Mouse (Mus musculus) MEL (cell line): ENCODE results near the gene 4833420G17Rik. TPM values are rescaled to one million over a fixed set of nuclear protein-coding genes. Genes with fewer than 3 reads are reported as not detected.

Source experiments
- DNase-seq: peaks from one replicate; pipeline ENCODE4 v3.0.0; 2011; ENCODE audit warnings: low read depth, low spot score
- H3K27ac ChIP-seq: 2 replicates; pipeline ENCODE4 v1.5.1; 2012; ENCODE audit warnings: low read depth, mild to moderate bottlenecking, control low read depth, low read length, moderate library complexity; ENCODE audit not compliant: control insufficient read depth
- H3K27me3 ChIP-seq, 2 experiments: fragments of 150-350 bp in 1 of 2; sonication (generic) in 1 of 2; 2 replicates each; pipeline ENCODE4 v1.6.1; 2012; ENCODE audit warnings: low read length in 2 of 2, mild to moderate bottlenecking in 2 of 2, improper control_type of control experiment in 1 of 2, moderate library complexity in 1 of 2; ENCODE audit not compliant: insufficient read depth in 2 of 2, control insufficient read depth in 1 of 2
- H3K36me3 ChIP-seq, 2 experiments: 2 replicates each; pipeline ENCODE4 v1.6.1; 2012 to 2014; ENCODE audit warnings: low read length in 2 of 2, improper control_type of control experiment in 1 of 2, inconsistent platforms in 1 of 2, mild to moderate bottlenecking in 1 of 2; ENCODE audit not compliant: insufficient read depth in 2 of 2, control insufficient read depth in 1 of 2
- H3K4me1 ChIP-seq, 2 experiments: fragments of 150-350 bp in 1 of 2; sonication (generic) in 1 of 2; 2 replicates each; pipeline ENCODE4 v1.6.1; 2012; ENCODE audit warnings: low read length in 2 of 2, improper control_type of control experiment in 1 of 2, mild to moderate bottlenecking in 1 of 2; ENCODE audit not compliant: insufficient read depth in 2 of 2, control insufficient read depth in 1 of 2
- H3K4me3 ChIP-seq, 2 experiments: fragments of 150-350 bp in 1 of 2; sonication (generic) in 1 of 2; 2 replicates each; pipeline ENCODE4 v1.5.1; 2012; ENCODE audit warnings: low read depth in 2 of 2, low read length in 2 of 2, mild to moderate bottlenecking in 2 of 2, moderate library complexity in 2 of 2, control low read depth in 1 of 2, improper control_type of control experiment in 1 of 2; ENCODE audit not compliant: control insufficient read depth in 1 of 2, insufficient read depth in 1 of 2
- H3K79me2 ChIP-seq: 2 replicates; pipeline ENCODE4 v1.6.1; 2012; ENCODE audit warnings: mild to moderate bottlenecking, low read length, moderate library complexity; ENCODE audit not compliant: control insufficient read depth, poor library complexity, insufficient read depth
- H3K9ac ChIP-seq: 2 replicates; pipeline ENCODE4 v1.6.1; 2012; ENCODE audit warnings: low read depth, mild to moderate bottlenecking, control low read depth, low read length, moderate library complexity; ENCODE audit not compliant: control insufficient read depth, poor library complexity, severe bottlenecking
- H3K9me3 ChIP-seq: fragments of 150-350 bp; sonication (generic); replicated peaks from 2 replicates; pipeline ENCODE4 v1.6.1; 2012; ENCODE audit warnings: mild to moderate bottlenecking, low read length, improper control_type of control experiment, moderate library complexity; ENCODE audit not compliant: insufficient read depth
- BHLHE40 ChIP-seq: IDR thresholded peaks from 2 replicates; pipeline ENCODE4 v1.6.1; 2012; ENCODE audit warnings: low read depth, mild to moderate bottlenecking, inconsistent platforms, low read length, improper control_type of control experiment, borderline replicate concordance
- E2F4 ChIP-seq: IDR thresholded peaks from 2 replicates; pipeline ENCODE4 v1.6.1; 2011; ENCODE audit warnings: low read depth, low read length, improper control_type of control experiment, borderline replicate concordance
- EP300 ChIP-seq, 2 experiments: IDR thresholded peaks; 2 replicates each; pipeline ENCODE4 v1.6.1; 2011; ENCODE audit warnings: improper control_type of control experiment in 2 of 2, low read length in 2 of 2, low read depth in 1 of 2, mild to moderate bottlenecking in 1 of 2
- GATA1 ChIP-seq: IDR thresholded peaks from 2 replicates; pipeline ENCODE4 v1.6.1; 2011; ENCODE audit warnings: low read depth, low read length, improper control_type of control experiment
- HCFC1 ChIP-seq: IDR thresholded peaks from 2 replicates; pipeline ENCODE4 v1.6.1; 2012; ENCODE audit warnings: low read depth, mild to moderate bottlenecking, inconsistent platforms, low read length, improper control_type of control experiment, moderate library complexity
- JUND ChIP-seq: IDR thresholded peaks from 2 replicates; pipeline ENCODE4 v1.6.1; 2011; ENCODE audit warnings: low read depth, mild to moderate bottlenecking, improper control_type of control experiment, low read length
- MYC ChIP-seq: IDR thresholded peaks from 2 replicates; pipeline ENCODE4 v1.6.1; 2011; ENCODE audit warnings: low read depth, mild to moderate bottlenecking, low read length, improper control_type of control experiment, moderate library complexity
- NRF1 ChIP-seq: IDR thresholded peaks from 2 replicates; pipeline ENCODE4 v1.6.1; 2014; ENCODE audit warnings: low read depth, mild to moderate bottlenecking, inconsistent platforms, low read length, improper control_type of control experiment, moderate library complexity; ENCODE audit not compliant: poor library complexity, insufficient read depth, severe bottlenecking
- POLR2AphosphoS5 ChIP-seq: IDR thresholded peaks from 2 replicates; pipeline ENCODE4 v1.6.1; 2012; ENCODE audit warnings: low read depth, borderline replicate concordance, mild to moderate bottlenecking, inconsistent platforms, low read length, moderate library complexity, mixed read lengths
- RCOR1 ChIP-seq: IDR thresholded peaks from 2 replicates; pipeline ENCODE4 v1.6.1; 2012; ENCODE audit warnings: low read depth, mild to moderate bottlenecking, inconsistent platforms, low read length, improper control_type of control experiment
- TBP ChIP-seq: IDR thresholded peaks from 2 replicates; pipeline ENCODE4 v1.8.0; 2011; ENCODE audit warnings: low read depth, low read length, improper control_type of control experiment
- UBTF ChIP-seq: IDR thresholded peaks from 2 replicates; pipeline ENCODE4 v1.6.1; 2012; ENCODE audit warnings: low read depth, mild to moderate bottlenecking, inconsistent platforms, low read length, improper control_type of control experiment, moderate library complexity, borderline replicate concordance; ENCODE audit not compliant: insufficient read depth
- USF1 ChIP-seq: IDR thresholded peaks from 2 replicates; pipeline ENCODE4 v1.6.1; 2014; ENCODE audit warnings: low read depth, mild to moderate bottlenecking, inconsistent platforms, low read length, improper control_type of control experiment, moderate library complexity
- ZMIZ1 ChIP-seq: IDR thresholded peaks from 2 replicates; pipeline ENCODE4 v1.6.1; 2012; ENCODE audit warnings: low read depth, mild to moderate bottlenecking, inconsistent platforms, low read length, improper control_type of control experiment, moderate library complexity
- polyA plus RNA-seq, 2 experiments: library from polyadenylated mRNA; stranded (reverse) in 1 of 2; unstranded in 1 of 2; fragments of >175 nt in 1 of 2; fragments of >200 nt in 1 of 2; gene quantifications; 2 replicates each; pipeline versions ENCODE4 v1.2.1 to v1.2.4; 2012; ENCODE audit warnings: low replicate concordance in 2 of 2, low read depth in 1 of 2; ENCODE audit not compliant: insufficient read length in 2 of 2, insufficient read depth in 1 of 2, missing spikeins in 1 of 2
- total RNA-seq: library from RNA; depleted of rRNA; stranded (reverse); fragments of 300-350 nt; gene quantifications from 2 replicates; pipeline ENCODE4 v1.2.3, GENCODE M21; 2012

4833420G17Rik gene
- total and polyA plus RNA-seq, 3 experiments: 11.1 to 16.7 TPM; not detected in 1

DNA sequence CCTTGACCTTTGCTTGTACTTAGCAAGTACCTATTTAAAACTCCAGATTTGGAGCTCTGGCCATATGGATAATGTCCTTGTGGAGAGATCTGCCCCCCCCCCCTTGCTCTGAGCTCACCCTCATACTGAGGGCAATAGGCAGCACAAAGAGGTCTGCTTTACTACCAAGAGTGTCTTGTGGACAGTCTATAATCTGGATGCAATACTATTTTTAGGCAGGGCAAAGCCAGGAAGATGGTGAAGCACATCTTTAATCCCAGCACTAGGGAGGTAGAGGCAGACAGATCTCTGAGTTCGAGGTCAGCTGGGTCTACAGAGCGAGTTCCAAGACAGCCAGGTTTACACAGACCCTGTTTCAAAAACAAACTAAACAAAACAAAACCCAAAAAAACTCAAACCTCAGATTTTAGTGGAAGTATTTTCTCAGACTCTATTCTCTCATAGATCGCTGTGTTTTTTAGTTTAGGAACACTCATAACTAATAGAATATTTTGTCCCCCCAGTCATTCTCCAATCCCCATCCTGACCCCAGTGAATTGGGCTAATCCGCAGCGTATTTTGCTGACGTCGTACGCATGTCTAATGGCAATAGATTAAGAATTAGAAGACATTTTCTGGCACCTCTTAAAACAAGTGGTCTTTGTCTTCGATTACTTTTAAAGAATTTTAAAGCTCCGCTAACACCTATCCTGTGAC, 520 bp upstream of the 4833420G17Rik start:
- H3K9me3 ChIP-seq: no peaks in the 10 kb centered on the region
- peaks cover 13% of the 10 kb centered on the region for H3K79me2 ChIP-seq
- no peak for DNase-seq

GRCm38 (mm10) chr13:119476631-119477030, 14.1 kb downstream of the 4833420G17Rik start:
- Histone ChIP-seq H3K4me3 (no peak overlapping the region), H3K79me2 (no peaks in the 10 kb centered on the region), H3K27me3 (no peaks in the 10 kb centered on the region), H3K27ac (no peak overlapping the region), H3K4me1 (peaks cover 3 to 7% of the 10 kb centered on the region in 2 experiments), H3K9ac (no peak overlapping the region), H3K9me3 (no peaks in the 10 kb centered on the region), H3K36me3 (peaks cover 8 to 30% of the 10 kb centered on the region in 2 experiments)
- DNase-seq: no peak
- TF ChIP-seq GATA1 (no peak), JUND (no peak), POLR2AphosphoS5 (no peak), BHLHE40 (no peak), EP300 (IDR thresholded peaks at IDR 0.05; ENCODE audit: low read depth in 1 of 2, low read length in 2 of 2) (no peak), UBTF (no peak), NRF1 (no peak), USF1 (no peak), MYC (no peak), HCFC1 (no peak), E2F4 (no peak), ZMIZ1 (no peak), TBP (no peak)

More for the DNA sequence above, 520 bp upstream of the 4833420G17Rik start:
- H3K9ac ChIP-seq: peak overlapping the region; percentile 81
- TF ChIP-seq RCOR1 (no peak), NRF1 (peak; percentile 45; the same call in 1 of the 2 replicates)
- TF ChIP-seq, all 39 proteins: peak for 1
- no peaks in the 10 kb centered on the region for H3K27me3 ChIP-seq
- peak overlapping the region; percentile 88 for H3K27ac ChIP-seq
- peak overlapping the region; percentile 65 to 66 for H3K4me3 ChIP-seq
- peaks cover 0 to 5% of the 10 kb centered on the region in 2 experiments; a peak in 2 of 4 replicates for H3K4me1 ChIP-seq
- peaks cover 0 to 9% of the 10 kb centered on the region in 2 experiments; a peak in 3 of 4 replicates for H3K36me3 ChIP-seq
